Mouse (Mus musculus) small intestine, adult 2 months (tissue): ENCODE data around the gene Smim8. TPM values are rescaled to one million over a fixed set of nuclear protein-coding genes. Genes with fewer than 3 reads are reported as not detected.
"Not testable (repeated sequence)": the region's sequence is repeated elsewhere in the genome, so short reads cannot be mapped to it uniquely, and the experiment has no call there.

Source experiments
- H3K27ac ChIP-seq: fragments of 200-500 bp; 2 replicates; pipeline ENCODE4 v1.5.1; 2012; ENCODE audit warnings: low read depth, low read length, control low read depth, inconsistent platforms; ENCODE audit not compliant: insufficient read depth
- H3K27me3 ChIP-seq: fragments of 200-500 bp; 2 replicates; pipeline ENCODE4 v1.6.1; 2012; ENCODE audit warnings: mild to moderate bottlenecking, moderate library complexity, low read length, inconsistent platforms; ENCODE audit not compliant: control insufficient read depth, insufficient read depth
- H3K36me3 ChIP-seq: fragments of 200-500 bp; 2 replicates; pipeline ENCODE4 v1.6.1; 2012; ENCODE audit warnings: mild to moderate bottlenecking, low read length, control low read depth, inconsistent platforms; ENCODE audit not compliant: control insufficient read depth, insufficient read depth
- H3K4me1 ChIP-seq: fragments of 200-500 bp; 2 replicates; pipeline ENCODE4 v1.6.1; 2012; ENCODE audit warnings: low read length, inconsistent platforms, mixed read lengths; ENCODE audit not compliant: control insufficient read depth, insufficient read depth, insufficient read length
- H3K4me3 ChIP-seq: fragments of 200-500 bp; 2 replicates; pipeline ENCODE4 v1.5.1; 2012; ENCODE audit warnings: low read depth, mild to moderate bottlenecking, control low read depth, inconsistent platforms, low read length, moderate library complexity
- CTCF ChIP-seq: fragments of 200-500 bp; IDR thresholded peaks from 2 replicates; pipeline ENCODE4 v1.5.1; 2012; ENCODE audit warnings: low read depth, mild to moderate bottlenecking, control low read depth, inconsistent platforms, low read length, moderate library complexity, mixed read lengths; ENCODE audit not compliant: insufficient replicate concordance, insufficient read length; ENCODE audit errors: extremely low read depth
- POLR2A ChIP-seq: fragments of 200-500 bp; IDR thresholded peaks from 2 replicates; pipeline ENCODE4 v1.6.1; 2012; ENCODE audit warnings: low read depth, mild to moderate bottlenecking, control low read depth, inconsistent platforms, low read length, moderate library complexity
- WGBS: fragments of 180-500 bp; shearing (Covaris S2); methylation state at CpG from one replicate; pipeline ENCODE4 v1.1.7; 2018; 5-methylcytosine and 5-hydroxymethylcytosine counted together
- polyA plus RNA-seq: library from polyadenylated mRNA; depleted of rRNA; stranded (reverse); fragments of >200 nt; gene quantifications from 2 replicates; pipeline ENCODE4 v1.2.3, GENCODE M21; 2012

The Smim8 gene
- polyA plus RNA-seq, 1 experiment: 0.66 TPM

DNA sequence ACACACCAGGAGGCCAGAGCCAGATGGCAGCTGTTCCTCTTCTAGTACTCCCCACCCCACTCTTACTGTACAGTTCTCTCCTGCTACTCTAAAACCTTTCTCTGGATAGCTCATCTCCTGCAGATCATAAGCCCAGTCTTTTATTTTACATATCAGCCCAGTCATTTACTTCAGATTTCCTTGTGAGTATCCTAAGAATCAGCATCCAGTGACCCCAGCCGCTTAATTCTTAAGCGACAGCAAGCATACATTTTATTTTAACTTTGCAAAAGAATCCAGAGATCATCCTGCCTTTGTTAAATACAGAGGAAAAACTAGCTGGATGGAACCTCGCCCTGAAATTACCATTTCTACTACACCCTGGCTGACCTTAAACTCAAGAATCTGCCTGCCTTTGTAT, 43.8 kb downstream of the Smim8 start:
- no peaks in the 10 kb centered on the region for H3K36me3 ChIP-seq
- no peak overlapping the region for H3K4me3 ChIP-seq
- H3K27me3 ChIP-seq: peaks cover 7% of the 10 kb centered on the region; the same call in 1 of the 2 replicates
- WGBS: 79% methylated on average over 3 of the region's 3 CpGs
- no peak overlapping the region for H3K27ac ChIP-seq
- peaks cover 5% of the 10 kb centered on the region for H3K4me1 ChIP-seq
- TF ChIP-seq POLR2A (no peak), CTCF (no peak)

DNA sequence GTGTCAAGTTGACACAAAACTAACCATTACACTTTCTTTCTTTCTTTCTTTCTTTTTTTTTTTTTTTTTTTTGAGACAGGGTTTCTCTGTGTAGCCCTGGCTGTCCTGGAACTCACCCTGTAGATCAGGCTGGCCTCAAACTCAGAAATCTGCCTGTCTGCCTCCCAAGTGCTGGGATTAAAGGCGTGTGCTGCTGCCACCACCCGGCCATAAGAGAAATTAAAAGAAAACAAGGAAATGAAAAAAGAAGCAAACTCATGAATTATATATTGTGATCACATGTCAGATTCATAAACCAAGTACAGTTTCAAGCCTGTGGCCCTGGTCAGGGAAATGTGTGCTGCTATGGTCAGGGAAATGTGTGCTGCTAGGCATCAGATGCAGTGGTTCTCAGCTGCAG, 44.8 kb downstream of the Smim8 start:
- WGBS: 20% methylated on average over 2 of the region's 2 CpGs
- not testable (repeated sequence) for H3K4me3 ChIP-seq, H3K27ac ChIP-seq, H3K4me1 ChIP-seq, H3K27me3 ChIP-seq, H3K36me3 ChIP-seq
- peak; percentile 25; the same call in 1 of the 2 replicates for TF ChIP-seq CTCF

DNA sequence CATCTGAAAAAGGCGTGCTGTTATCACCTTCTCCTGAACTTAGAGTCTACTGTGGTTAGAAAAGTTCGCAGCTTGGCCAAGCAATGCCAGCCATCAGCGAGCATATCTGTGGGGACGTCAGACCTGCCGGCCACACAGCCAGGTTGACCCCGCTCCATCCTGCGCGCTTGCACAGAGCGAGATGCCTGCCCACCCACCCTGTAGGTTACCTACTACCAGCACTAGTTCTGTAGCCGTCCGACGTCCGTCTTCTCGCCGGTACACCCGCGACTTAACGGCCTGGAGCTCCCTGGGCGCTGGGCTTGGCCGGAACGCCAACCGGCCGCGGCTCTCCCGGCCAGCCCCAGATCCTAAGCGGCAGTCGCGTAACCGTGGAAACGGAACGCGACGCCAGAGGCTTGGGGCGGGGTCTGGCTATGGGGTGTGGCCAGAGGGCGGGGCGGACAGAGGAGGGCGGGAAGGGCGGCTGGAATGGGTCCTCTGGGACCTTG, 48.3 kb downstream of the Smim8 start, which contains the start of gene Cfap206:
Gene Cfap206 (minus strand): TSS at position 356 of the 491 bp plus-strand sequence.
- 1% methylated on average over 38 of the region's 38 CpGs for WGBS

DNA sequence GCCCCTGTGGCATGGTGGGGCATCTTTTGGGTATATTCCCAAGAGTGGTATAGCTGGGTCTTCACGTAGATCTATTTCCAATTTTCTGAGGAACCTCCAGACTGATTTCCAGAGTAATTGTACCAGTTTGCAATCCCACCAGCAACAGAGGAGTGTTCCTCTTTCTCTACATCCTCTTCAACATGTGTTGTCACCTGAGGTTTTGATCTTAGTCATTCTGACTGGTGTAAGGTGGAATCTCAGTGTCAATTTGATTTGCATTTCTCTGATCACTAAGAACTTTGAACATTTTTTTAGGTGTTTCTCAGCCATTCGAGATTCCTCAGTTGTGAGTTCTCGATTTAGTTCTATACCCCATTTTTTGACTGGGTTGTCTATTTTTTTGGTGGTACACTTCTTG, 52.5 kb downstream of the Smim8 start:
- not testable (repeated sequence) for H3K36me3 ChIP-seq, H3K27me3 ChIP-seq, H3K27ac ChIP-seq, H3K4me3 ChIP-seq, H3K4me1 ChIP-seq
- WGBS: 85% methylated on average over 3 of the region's 3 CpGs

More for the DNA sequence above, 48.3 kb downstream of the Smim8 start, which contains the start of gene Cfap206:
- Histone ChIP-seq H3K27me3 (peaks cover 7% of the 10 kb centered on the region; the same call in 1 of the 2 replicates), H3K36me3 (no peaks in the 10 kb centered on the region), H3K4me1 (peaks cover 5% of the 10 kb centered on the region), H3K27ac (no peak within 1 kb of the TSS), H3K4me3 (peak within 1 kb of the TSS; percentile 75)
- TF ChIP-seq CTCF (no peak), POLR2A (no peak)

DNA sequence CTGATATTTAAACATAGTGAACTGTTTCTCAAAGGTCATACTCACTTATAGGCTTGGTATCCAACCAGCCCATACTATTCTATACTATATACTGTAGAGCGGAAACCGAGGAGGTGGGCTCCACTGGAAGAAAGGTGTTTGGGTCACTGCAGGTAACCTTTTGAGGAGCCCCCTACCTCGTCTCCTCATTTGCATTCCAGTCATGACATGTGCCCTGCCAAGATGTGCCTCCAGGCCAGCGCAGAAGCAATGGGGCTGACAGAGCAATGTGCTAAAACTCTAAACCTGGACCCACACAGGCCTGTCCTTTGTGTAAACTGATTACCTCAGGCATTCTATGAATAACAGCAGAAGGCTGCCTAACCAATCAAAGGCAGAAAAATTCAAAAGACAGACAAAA, 53.9 kb downstream of the Smim8 start:
- no peaks in the 10 kb centered on the region for H3K4me1 ChIP-seq
- H3K27me3 ChIP-seq: no peaks in the 10 kb centered on the region
- no peaks in the 10 kb centered on the region for H3K36me3 ChIP-seq
- H3K4me3 ChIP-seq: no peak overlapping the region
- 73% methylated on average over 4 of the region's 4 CpGs for WGBS
- TF ChIP-seq CTCF (no peak), POLR2A (no peak)
- H3K27ac ChIP-seq: no peak overlapping the region

DNA sequence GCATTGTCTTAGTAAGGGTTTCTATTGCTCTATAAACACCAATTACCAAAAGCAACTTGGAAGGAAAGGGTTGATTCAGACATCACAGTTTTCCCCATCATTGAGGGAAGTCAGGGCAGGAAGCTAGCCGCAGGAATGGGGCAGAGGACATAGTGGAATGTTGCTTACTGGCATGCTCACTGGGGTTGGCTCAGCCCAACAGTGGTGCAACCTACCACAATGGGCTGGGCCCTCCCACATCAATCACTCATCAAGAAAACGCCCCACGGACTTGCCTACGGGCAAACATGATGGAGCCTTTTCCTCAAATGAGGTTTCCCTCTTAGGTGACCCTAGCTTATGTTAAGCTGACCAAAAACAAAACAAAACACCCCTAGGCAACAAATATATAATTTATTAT, 55.0 kb downstream of the Smim8 start:
- 63% methylated on average over 4 of the region's 4 CpGs for WGBS
- H3K4me3 ChIP-seq: no peak overlapping the region
- H3K27me3 ChIP-seq: no peaks in the 10 kb centered on the region
- no peaks in the 10 kb centered on the region for H3K36me3 ChIP-seq
- no peak overlapping the region for H3K27ac ChIP-seq
- H3K4me1 ChIP-seq: no peaks in the 10 kb centered on the region
- no peak for TF ChIP-seq CTCF
- no peak for TF ChIP-seq POLR2A

DNA sequence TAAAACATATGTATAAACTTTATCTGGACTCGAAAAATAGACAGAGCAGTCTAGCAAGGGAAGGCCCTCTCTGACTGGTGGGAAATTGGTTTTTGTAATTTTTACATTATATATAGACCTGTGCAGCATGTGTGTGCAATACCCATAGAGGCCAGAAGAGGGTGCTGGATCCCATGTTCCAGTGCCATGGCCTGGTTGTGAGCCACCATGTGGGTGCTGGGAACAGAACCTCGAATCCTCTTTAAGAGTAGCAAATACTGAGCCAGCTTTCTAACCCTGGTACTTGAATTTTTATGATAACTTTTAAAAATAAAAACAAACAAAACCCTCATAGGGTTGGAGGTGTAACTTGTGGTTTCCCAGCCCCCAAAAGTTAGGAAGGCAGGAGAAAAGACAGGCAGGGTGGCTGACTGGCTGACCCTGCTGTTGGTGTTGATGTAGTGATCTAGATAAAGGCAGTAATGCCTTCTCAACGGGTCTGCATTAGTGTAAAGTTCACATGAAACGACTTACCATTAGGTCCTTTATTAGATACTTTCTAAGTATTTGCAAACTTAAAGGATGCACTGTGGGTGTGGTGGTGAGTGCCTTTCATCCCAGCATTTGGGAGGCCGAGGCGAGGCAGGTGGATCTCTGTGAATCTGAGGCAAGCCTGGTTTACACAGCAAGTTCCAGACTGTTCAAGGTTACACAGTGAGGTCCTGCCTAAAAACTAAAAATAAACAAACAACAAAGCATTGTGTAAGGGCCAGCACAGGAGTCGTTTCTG, 57.9 kb downstream of the Smim8 start:
- H3K27ac ChIP-seq: no peak overlapping the region
- WGBS: 84% methylated on average over 7 of the region's 7 CpGs
- no peaks in the 10 kb centered on the region for H3K4me1 ChIP-seq
- no peaks in the 10 kb centered on the region for H3K36me3 ChIP-seq
- H3K27me3 ChIP-seq: no peaks in the 10 kb centered on the region
- H3K4me3 ChIP-seq: no peak overlapping the region
- TF ChIP-seq POLR2A (no peak), CTCF (no peak)
